Mouse (Mus musculus): ENCODE results near the gene Synpo2l. TPM values are rescaled to one million over a fixed set of nuclear protein-coding genes. Genes with fewer than 3 reads are reported as not detected.

Gene Synpo2l
- polyA plus RNA-seq, 1 experiment from 2014 or later, result 0.75 TPM

GRCm38 (mm10) chr14:20702096-20702740 is 34.1 kb upstream of the Synpo2l start:
- Histone ChIP-seq H3K27ac (ENCODE audit: low read depth) (peak overlapping the region; percentile 94), H3K4me1 (ENCODE audit: insufficient read depth) (peaks cover 6% of the 10 kb centered on the region), H3K9ac (peak overlapping the region; percentile 93), H3K4me2 (peak overlapping the region; percentile 74), H3K36me3 (ENCODE audit: insufficient read depth) (peaks cover 31% of the 10 kb centered on the region), H3K9me3 (ENCODE audit: low read depth, low read length) (no peaks in the 10 kb centered on the region), H3K4me3 (ENCODE audit: low read depth, low read length) (peak overlapping the region; percentile 84), H3K27me3 (ENCODE audit: insufficient read depth, low read length) (no peaks in the 10 kb centered on the region)
- ATAC-seq (ENCODE audit: insufficient read depth) (peak; percentile 35), DNase-seq (peak; percentile 40)
- 5% methylated on average over 15 of the region's 15 CpGs for WGBS
- TF ChIP-seq CTCF (IDR thresholded peaks at IDR 0.05; ENCODE audit: low read depth), result no peak

- Histone ChIP-seq H3K27me3 (ENCODE audit: insufficient read depth, low read length) (no peaks in the 10 kb centered on the region), H3K9me3 (ENCODE audit: low read depth, low read length) (no peaks in the 10 kb centered on the region), H3K36me3 (ENCODE audit: insufficient read depth) (peaks cover 31% of the 10 kb centered on the region), H3K4me1 (ENCODE audit: insufficient read depth) (peaks cover 10% of the 10 kb centered on the region), H3K27ac (ENCODE audit: low read depth) (peak overlapping the region; percentile 5; the same call in 1 of the 2 replicates), H3K4me3 (ENCODE audit: low read depth, low read length) (peak overlapping the region; percentile 84), H3K9ac (peak overlapping the region; percentile 93; the same call in 1 of the 2 replicates), H3K4me2 (peak overlapping the region; percentile 74)
- no peak for TF ChIP-seq CTCF (IDR thresholded peaks at IDR 0.05; ENCODE audit: low read depth)
- ATAC-seq (ENCODE audit: insufficient read depth), result no peak
- DNase-seq, result no peak
- 70% methylated on average over 8 of the region's 8 CpGs for WGBS
These were observed 33.4 kb upstream of the Synpo2l start for GRCm38 (mm10) chr14:20701554-20701953.

DNA sequence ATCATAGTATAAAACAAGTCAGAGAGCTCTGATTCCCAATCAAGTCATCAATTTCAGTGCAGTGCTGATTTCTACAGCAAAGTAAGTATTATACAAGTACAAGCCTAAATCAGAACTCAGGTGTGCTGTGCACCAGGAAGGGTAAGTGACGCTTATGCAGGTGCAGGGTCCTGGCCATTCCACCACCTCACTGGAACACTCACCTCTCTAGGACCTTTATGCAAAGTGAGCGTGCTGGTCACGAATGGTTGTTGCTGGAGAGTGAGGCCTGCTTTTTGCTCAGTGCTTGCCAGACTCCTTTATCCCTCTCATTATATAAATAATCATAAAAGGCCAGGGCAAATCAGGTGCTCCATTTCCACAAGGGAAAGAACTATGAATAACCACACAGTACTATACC is 32.2 kb upstream of the Synpo2l start:
- Histone ChIP-seq H3K4me1 (ENCODE audit: insufficient read depth) (peaks cover 16% of the 10 kb centered on the region), H3K27me3 (ENCODE audit: insufficient read depth, low read length) (no peaks in the 10 kb centered on the region), H3K27ac (ENCODE audit: low read depth) (no peak overlapping the region), H3K4me3 (ENCODE audit: low read depth, low read length) (no peak overlapping the region), H3K9me3 (ENCODE audit: low read depth, low read length) (no peaks in the 10 kb centered on the region), H3K9ac (no peak overlapping the region), H3K4me2 (no peak overlapping the region), H3K36me3 (ENCODE audit: insufficient read depth) (peaks cover 28% of the 10 kb centered on the region)
- no peak for TF ChIP-seq CTCF (IDR thresholded peaks at IDR 0.05; ENCODE audit: low read depth)
- ATAC-seq (ENCODE audit: insufficient read depth), result no peak
- WGBS, result 76% methylated on average over 3 of the region's 3 CpGs
- DNase-seq, result no peak

DNA sequence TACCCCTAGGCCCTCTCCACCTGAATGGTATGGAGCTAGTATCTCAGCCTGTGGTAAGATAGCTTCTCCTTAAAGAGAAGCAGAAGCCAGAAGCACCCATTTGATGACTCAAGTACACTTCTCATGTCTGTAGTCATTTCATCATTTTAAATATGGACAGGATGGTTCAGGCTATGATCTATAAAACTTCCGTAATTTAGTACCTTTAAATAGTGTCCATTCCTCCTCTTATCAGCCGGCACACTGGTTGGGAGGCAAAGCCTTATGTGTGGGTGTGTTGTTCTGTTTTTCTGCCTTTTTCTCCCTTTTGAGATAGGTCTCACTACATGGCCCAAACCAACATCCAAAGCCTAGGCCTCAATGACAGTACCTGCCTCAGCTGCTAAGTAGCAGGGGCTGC is 30.4 kb upstream of the Synpo2l start:
- ATAC-seq (ENCODE audit: insufficient read depth), result no peak
- Histone ChIP-seq H3K4me3 (ENCODE audit: low read depth, low read length) (no peak overlapping the region), H3K36me3 (ENCODE audit: insufficient read depth) (peaks cover 26% of the 10 kb centered on the region), H3K4me1 (ENCODE audit: insufficient read depth) (peaks cover 16% of the 10 kb centered on the region), H3K27ac (ENCODE audit: low read depth) (no peak overlapping the region), H3K9me3 (ENCODE audit: low read depth, low read length) (no peaks in the 10 kb centered on the region), H3K4me2 (0 out of 2 replicates have a peak overlapping the region, but pooled peaks have one; percentile 76), H3K27me3 (ENCODE audit: insufficient read depth, low read length) (no peaks in the 10 kb centered on the region), H3K9ac (no peak overlapping the region)
- DNase-seq, result no peak
- no peak for TF ChIP-seq CTCF (IDR thresholded peaks at IDR 0.05; ENCODE audit: low read depth)
- WGBS, result 82% methylated on average over 2 of the region's 2 CpGs

- peak; percentile 82 for DNase-seq
- TF ChIP-seq CTCF (IDR thresholded peaks at IDR 0.05; ENCODE audit: low read depth), result peak; percentile 69
- Histone ChIP-seq H3K27ac (ENCODE audit: low read depth) (no peak overlapping the region), H3K4me3 (ENCODE audit: low read depth, low read length) (peak overlapping the region; percentile 83), H3K4me1 (ENCODE audit: insufficient read depth) (peaks cover 16% of the 10 kb centered on the region), H3K9me3 (ENCODE audit: low read depth, low read length) (no peaks in the 10 kb centered on the region), H3K4me2 (peak overlapping the region; percentile 76), H3K27me3 (ENCODE audit: insufficient read depth, low read length) (no peaks in the 10 kb centered on the region), H3K9ac (peak overlapping the region; percentile 90; the same call in 1 of the 2 replicates), H3K36me3 (ENCODE audit: insufficient read depth) (peaks cover 42% of the 10 kb centered on the region)
- no peak for ATAC-seq (ENCODE audit: insufficient read depth)
- WGBS, result 10% methylated on average over 1 of the region's 1 CpGs
These were observed 28.8 kb upstream of the Synpo2l start for GRCm38 (mm10) chr14:20696986-20697385.

DNA sequence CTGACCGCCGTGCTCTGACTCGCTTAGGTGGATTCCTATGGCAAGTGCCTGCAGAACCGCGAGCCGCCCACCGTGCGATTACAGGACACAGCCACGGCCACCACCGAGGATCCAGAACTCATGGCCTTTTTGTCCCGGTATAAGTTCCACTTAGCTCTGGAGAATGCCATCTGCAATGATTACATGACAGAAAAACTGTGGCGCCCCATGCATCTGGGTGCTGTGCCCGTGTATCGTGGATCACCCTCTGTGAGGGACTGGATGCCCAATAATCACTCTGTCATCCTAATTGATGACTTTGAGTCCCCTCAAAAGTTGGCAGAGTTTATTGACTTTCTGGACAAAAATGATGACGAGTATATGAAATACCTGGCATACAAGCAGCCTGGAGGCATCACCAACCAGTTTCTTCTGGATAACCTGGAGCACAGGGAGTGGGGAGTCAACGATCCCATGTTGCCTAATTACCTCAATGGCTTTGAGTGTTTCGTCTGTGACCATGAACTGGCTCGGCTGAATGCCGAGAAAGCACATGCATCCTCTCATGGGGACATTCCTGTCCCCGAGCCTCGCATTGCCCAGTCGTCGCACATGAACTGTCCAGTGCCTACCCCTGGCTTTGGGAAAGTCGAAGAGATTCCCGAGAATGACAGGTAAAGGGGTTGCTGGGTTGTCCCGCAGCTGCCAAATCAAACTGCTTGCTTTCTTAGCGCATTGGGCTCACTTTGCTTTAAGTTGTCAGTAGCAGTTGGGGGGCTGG is 27.8 kb upstream of the Synpo2l start:
- no peak for TF ChIP-seq CTCF (IDR thresholded peaks at IDR 0.05; ENCODE audit: low read depth)
- Histone ChIP-seq H3K36me3 (ENCODE audit: insufficient read depth) (peaks cover 52% of the 10 kb centered on the region), H3K9ac (peak overlapping the region; percentile 90), H3K4me3 (ENCODE audit: low read depth, low read length) (peak overlapping the region; percentile 83), H3K4me2 (peak overlapping the region; percentile 76), H3K4me1 (ENCODE audit: insufficient read depth) (peaks cover 10% of the 10 kb centered on the region; the same call in 1 of the 2 replicates), H3K27me3 (ENCODE audit: insufficient read depth, low read length) (no peaks in the 10 kb centered on the region), H3K9me3 (ENCODE audit: low read depth, low read length) (no peaks in the 10 kb centered on the region), H3K27ac (ENCODE audit: low read depth) (peak overlapping the region; percentile 97)
- 11% methylated on average over 27 of the region's 27 CpGs for WGBS
- peak; percentile 19 for DNase-seq
- ATAC-seq (ENCODE audit: insufficient read depth), result no peak
